Mouse (Mus musculus) frontal cortex, adult (tissue): ENCODE measurements around the gene Iqcf1.

Source experiments
- ATAC-seq: cut with Nextera tagmentation; 2 replicates; pipeline ENCODE4 v1.9.2; 2017; ENCODE audit warnings: mild to moderate bottlenecking, moderate library complexity, mixed read lengths; ENCODE audit not compliant: low TSS enrichment

Iqcf1 gene

DNA sequence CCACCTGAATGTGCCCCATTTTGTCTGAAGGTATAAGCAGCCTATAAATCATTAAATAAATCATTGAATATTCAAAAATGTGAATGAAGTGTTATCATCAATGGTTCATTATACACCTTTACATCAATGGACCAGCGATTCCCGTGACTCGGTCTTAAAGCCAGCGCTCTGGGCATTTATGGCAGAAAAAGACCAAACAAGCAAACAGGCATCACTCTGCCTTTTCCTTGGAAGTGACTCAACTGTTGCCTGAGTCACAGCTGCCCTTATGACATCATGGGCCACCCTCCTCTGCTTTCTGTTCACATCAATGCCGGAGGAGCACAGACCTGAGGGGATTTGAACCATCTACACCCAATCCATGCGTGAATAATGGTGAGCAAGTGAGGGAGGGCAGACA, at the start of gene Iqcf1:
Gene Iqcf1, plus strand, starts transcription at position 301 of the 400 bp plus-strand sequence.
- no peak for ATAC-seq

DNA sequence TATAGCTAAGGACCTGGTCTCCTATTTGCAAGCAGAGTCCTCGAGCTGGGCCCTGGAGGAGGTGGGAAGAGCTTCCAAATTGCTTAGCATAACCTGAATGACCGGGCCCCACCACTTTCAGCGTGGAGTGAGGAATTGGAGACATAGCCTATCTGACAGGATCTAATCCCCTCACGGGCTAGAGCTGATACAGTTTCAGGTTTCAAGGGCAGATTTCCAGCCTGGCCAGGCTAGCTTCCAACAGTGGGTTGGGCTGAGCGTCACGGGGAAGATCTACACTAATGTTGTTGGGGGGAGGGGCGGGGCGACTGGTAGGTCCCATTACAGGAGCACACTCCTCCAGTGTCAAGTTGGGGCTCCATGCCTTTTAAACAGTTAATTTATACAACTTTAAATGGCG, 49.1 kb upstream of the Iqcf1 start:
- ATAC-seq = no peak

DNA sequence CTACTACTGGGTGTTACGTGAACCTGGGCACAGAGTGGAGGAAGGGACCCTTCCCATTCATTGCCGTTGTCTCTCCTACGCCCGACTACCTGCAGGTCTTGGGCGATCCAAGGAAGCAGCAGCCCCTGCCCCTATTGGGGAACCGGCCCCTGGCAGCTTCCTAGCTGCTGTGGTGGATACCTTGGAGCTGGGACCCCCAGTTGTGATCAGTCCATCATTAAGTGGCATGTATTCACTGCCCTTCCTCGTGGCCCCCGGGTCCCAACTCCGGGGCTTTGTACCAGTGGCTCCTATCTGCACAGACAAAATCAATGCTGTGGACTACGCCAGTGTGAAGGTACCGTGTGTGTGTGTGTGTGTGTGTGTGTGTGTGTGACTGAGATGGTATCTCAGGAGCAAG, 48.5 kb upstream of the Iqcf1 start:
- ATAC-seq = no peak

DNA sequence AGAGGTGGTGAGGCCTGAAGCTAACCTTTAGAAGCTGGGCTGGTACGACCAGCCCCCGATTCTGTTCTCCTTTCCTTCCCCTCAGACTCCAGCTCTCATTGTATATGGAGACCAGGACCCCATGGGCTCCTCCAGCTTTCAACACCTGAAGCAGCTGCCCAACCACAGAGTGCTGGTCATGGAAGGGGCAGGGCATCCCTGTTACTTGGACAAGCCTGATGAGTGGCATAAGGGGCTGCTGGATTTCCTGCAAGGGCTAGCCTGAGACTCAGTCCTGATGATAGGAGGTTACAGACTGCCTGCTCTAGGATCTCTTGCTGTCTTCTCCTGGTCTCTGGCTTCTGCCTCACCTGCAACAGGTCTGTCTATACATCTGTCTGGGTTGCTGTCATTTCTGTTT, 47.9 kb upstream of the Iqcf1 start:
- ATAC-seq = no peak

DNA sequence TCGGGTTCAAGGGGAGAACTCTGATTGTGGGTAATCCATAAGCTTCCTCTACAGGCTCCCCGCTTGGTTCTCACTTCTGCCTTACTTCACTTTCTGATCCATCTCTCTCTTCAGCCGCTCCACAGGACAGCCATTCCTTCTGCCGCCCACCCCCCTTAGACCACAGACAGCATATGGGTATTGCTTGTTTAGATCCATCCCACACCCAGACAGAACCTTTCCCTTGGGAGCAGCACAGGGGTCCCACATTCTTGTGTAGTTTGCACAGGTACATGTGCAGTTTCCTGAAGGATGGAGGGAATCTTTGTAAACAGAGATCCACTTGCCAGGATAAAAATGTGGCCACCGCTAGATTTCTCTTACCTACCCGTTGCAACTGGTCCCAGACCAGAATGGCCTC, 47.4 kb upstream of the Iqcf1 start:
- ATAC-seq = no peak

DNA sequence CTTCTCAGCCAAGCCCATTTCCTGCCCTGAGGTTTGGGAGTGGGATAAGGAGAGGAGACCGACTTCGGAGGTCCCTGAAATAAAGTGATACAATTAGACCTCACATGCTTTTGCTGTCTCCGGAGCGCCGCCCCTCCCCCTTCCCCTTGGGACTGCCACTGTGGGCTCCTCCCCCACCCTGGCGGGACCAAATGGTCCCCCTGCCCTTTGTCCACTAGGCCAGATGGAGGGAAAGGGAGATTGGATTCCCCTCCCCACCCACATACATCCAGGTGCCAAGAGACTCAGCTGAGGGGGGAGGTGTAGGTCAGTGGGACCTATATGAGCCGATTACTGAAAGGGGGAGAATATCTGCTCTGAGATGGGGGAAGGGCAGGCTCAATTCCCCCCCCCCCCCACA, 46.9 kb upstream of the Iqcf1 start:
- ATAC-seq = no peak

DNA sequence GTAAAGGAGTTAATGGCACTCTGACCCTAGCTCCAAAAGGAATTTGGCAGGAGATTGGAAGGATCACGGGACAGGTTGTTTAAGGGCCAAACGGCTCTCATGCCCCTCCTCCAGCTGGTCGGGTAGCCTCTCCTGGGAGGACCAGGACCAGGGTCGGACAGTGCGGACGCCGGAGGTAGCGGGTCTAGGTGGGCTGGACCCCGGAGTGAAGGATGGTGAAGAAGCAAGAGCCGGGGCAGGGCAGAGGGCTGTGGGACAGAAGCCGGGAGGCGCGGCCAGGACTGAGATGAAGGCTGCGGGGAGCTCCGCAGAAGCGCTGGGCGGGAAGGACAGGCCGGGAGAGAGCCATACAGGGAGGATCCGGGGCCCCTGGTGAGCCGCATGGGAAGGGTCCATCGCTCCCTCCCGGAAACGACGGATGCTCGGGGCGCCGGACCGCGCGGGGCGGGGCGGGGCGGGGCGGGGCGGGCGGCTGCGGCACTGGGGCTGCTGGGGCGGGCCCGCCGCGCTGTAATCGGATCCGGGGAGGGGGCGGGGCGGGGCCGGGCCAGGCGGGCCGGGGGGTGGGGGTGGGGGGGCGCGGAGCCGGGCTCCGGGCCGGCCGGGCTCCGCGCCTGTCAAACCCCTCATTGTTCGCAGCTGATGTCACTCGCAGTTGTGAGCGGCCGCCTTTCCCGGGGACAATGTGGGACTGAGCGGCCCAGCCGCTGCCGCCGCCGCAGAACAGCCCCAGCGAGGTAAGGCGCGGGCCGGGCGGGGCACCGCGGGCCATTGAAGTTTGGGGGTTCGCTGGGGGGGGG, 46.3 kb upstream of the Iqcf1 start, which contains the start of gene Pcbp4:
Gene Pcbp4, plus strand, starts transcription at position 21 of the 800 bp plus-strand sequence.
- peak; percentile 13; the same call in 1 of the 2 replicates for ATAC-seq

DNA sequence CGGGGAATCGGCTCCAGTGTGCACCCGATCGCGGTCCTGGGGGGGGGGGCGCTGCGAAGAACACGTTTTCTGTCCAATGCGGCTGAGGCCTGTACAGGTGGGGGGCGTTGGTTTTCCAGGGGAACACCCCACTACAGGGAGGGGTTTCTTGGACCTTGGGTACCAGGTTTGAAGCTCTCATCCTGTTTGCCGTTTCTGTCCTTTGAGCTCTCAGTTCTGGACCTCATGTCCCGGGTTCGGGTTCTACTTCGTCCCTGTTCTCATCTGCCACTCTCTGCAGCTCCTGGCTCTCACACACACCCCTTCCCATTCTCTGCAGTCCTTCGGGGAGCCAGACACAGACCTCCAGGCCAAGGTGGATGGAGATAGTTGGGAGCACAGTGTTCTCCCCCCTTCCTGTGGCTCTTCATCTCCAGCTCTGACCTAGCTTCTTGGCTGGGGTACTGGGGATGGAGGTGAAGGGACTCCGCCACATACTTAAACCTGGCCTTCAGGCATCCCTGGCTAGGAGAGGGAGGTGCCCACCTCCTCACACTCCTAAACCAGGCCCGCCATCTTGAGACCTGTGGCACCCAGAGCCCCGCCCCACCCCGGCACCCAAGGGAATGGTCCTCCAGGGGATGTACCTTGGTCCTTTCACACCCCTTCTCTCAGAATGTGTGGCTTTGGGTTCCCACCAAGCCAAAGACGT, 45.6 kb upstream of the Iqcf1 start:
- peak; percentile 5; the same call in 1 of the 2 replicates for ATAC-seq

DNA sequence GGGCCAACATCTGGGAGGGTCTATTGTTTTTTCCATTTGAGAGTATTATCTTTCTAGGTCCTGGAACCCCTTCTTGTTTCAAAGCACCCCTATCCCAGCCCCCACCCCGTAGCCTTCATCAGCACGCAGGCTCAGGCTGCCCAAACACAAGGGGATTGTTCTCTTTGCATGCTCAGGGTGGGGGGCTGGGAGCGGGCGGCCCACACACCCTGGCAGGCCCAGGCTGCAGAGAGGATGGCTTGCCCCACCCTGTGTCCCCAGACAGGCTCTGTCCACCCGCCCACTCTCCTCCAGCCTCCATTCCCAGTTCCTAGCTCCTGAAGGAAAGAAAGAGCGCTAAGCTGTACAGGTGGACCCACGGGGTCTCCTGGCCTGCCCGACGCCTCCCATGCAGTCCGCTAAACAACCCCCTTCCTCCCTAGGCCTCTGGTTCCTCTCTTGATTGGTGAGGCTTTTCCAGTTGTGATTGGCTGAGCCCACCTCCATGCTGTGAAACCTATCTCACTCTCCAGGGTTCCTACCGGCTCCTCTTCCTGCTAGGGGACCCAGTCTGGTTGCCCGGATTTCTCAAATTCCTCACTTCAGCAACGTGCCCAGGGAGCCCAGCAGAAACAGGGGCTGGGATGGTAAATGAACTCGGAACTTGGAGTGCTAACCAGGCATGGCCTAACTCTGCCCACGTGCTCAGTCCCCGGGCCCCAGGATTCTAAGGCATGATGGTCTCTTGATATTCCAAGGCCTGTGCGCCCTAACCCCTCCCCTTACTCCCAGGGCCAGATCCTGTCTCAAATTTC, 44.7 kb upstream of the Iqcf1 start:
- peak; percentile 38 for ATAC-seq

DNA sequence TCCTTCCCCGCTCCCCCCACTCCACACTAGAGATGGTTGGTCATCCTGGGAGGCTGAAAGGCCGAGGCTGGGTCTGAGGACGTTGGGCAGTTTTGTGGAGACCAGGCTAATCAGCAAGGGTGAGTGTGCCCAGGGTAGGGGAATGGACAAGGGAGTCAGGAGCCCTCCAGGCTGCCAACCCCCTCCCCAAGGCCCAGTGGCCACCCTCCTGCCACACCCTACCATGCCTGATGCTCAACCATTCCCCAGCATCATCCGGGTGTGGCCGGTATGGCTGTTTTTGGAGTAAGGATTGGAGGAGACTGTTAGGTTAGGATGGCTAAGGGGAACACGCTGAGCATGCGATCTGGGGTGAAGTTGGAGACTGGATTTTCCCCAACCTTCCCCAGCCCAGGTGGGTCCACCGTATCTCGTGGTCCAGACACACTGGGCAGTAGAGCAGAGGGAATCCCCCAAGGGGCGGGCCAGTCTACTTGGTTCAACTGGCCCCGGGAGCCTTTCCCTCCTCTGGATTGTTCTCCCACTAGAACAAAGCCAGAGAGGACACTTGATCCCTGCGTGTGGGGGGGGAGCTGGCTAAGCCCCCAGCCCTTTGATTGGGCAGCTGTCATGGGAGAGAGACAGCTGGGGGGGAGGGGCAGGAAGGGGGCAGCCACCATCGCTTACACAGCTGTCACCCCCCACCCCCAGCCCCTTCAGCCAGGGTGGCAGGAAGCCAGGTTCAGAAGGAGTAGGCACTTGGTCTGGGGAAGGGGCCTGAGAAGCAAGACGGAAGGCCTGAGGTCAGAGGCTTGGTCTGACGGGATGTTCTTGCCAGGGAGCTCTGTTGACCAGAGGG, 43.2 kb upstream of the Iqcf1 start:
- ATAC-seq = no peak

DNA sequence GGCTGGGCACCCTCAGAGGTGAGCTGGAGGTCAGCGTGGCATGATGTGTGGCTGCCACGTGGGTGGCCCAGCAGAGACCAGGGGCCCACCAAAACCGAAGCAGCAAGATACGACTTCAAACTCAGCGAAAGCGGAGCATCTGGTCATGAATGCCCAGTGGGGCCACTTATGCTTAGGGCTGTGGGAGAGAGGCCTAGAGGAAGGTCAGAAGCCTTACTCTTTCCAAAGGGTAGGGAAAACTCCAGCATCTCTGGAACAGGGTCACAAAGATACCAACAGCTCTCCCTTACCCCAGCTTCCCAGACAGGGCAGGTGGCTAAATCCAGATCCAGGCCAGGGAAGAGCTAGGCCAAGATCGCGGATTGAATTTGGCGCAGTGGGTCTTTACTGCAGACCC, 42.6 kb upstream of the Iqcf1 start:
- ATAC-seq = no peak

DNA sequence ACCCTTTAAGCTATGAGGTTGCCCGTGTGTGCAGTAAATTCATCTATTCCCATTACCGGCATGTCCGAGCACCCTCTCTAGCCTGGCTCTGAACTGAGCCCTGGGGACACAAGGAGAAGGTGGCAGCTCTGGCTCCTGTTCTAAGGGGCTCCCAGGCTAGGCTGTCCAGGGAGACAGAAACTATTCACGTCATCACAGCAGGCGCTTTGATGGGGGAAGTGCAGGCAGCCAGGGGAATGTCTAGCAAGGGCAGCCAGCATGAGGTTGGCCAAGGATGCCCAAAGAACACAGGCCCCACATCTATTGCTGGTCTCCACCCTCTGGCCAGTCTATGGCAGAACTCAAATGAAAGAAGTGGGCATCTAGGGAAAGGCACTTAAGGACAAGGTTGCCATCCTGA, 41.8 kb upstream of the Iqcf1 start:
- no peak for ATAC-seq

DNA sequence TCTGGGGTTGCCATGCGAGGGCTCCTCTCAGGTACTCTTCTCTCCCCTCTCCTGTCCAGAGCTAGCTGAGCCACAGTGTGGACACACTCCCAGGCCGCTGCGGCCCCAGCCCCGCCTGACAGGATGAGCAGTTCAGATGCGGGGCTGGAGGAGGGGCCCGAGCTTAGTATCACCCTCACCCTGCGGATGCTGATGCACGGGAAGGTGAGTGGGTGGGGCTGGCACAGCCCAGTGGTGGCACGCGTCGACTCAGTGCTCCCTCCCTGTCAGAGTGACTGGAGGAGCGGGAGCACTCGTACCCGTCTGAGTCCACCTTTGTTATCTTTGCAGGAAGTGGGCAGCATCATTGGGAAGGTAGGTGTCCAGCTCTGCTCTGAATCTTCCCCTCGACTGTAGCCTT, 39.8 kb upstream of the Iqcf1 start:
- ATAC-seq = no peak

DNA sequence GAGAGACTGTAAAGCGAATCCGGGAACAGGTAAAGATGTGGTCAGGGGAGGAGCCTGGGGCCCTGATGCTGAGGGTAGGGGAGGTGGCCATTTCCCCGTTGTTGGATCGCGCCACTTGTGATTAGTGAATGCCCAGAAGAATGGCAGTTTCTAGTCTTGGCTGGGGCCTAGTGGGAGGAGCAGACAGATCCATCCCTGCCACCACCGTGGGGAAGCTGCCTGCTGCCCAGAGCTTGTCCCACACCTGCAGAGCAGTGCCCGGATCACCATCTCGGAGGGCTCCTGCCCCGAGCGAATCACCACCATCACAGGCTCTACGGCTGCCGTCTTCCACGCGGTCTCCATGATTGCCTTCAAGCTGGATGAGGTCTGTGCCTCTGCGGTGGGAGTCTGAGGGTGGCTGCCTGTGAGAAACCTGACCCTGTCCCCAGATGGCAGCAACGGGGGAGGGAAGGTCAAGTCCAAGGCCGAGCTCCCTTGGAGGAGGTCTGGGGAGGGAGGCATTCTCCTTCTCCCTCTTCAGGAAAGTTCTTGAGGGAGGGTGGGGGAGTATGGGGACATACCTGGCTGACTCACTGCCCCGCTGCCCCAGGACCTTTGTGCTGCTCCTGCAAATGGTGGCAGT, 39.3 kb upstream of the Iqcf1 start:
- ATAC-seq = no peak

DNA sequence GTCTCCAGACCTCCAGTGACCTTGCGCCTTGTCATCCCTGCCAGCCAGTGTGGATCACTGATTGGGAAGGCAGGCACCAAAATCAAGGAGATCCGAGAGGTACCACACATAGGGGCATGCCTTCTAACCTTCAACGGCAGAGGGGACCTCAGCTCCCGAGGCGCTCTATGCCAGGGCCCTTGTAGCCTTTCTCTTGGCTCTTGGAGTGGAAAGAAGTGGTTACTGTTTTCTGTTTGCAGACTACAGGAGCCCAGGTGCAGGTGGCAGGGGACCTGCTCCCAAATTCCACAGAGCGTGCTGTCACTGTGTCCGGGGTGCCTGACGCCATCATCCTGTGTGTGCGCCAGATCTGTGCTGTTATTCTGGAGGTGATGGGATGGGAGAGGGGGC, 38.7 kb upstream of the Iqcf1 start:
- ATAC-seq = no peak

DNA sequence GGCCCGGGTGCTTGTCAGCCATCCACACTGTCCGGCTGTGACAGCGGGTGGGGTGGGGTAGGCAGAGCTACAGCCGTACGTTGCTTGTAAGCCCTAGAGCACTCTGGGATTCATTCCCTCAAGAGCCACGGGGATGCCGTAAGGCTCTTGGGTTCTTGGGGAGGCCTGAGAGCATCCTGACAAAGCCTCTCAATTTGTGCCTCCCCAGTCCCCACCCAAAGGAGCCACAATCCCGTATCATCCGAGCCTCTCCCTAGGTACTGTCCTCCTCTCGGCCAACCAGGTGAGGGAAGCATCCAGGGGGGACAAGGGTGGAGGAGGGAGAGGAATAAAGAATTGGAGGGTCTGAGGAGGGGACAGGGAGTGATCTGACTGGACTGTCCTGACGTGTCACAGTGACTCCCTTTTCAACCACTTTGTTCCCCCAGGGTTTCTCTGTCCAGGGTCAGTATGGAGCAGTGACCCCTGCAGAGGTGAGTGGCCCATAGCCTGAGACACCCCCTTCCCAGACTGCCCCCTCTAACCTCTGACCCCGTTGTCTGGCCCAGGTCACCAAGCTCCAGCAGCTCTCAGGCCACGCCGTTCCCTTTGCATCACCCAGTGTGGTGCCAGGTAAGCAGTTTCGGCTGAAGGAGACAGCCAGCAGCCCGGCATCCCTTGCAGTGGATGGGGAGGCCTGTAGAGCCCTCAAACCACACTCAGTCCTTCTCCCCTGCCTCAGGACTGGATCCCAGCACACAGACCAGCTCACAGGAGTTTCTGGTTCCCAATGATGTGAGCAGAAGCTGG, 37.9 kb upstream of the Iqcf1 start:
- no peak for ATAC-seq

DNA sequence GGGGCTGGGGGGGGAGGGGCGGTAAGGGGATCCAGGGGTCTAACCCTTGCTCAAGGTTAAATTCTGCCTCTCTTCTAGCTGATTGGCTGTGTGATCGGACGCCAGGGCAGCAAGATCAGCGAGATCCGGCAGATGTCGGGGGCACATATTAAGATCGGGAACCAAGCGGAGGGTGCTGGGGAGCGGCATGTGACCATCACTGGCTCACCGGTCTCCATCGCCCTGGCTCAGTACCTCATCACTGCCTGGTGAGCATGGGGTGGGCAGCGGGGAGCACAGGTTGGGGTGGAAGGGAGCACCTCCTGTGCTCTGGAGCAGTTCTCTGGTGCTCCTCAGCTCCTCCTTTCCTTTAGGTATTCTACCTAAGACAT, 37.4 kb upstream of the Iqcf1 start:
- no peak for ATAC-seq

DNA sequence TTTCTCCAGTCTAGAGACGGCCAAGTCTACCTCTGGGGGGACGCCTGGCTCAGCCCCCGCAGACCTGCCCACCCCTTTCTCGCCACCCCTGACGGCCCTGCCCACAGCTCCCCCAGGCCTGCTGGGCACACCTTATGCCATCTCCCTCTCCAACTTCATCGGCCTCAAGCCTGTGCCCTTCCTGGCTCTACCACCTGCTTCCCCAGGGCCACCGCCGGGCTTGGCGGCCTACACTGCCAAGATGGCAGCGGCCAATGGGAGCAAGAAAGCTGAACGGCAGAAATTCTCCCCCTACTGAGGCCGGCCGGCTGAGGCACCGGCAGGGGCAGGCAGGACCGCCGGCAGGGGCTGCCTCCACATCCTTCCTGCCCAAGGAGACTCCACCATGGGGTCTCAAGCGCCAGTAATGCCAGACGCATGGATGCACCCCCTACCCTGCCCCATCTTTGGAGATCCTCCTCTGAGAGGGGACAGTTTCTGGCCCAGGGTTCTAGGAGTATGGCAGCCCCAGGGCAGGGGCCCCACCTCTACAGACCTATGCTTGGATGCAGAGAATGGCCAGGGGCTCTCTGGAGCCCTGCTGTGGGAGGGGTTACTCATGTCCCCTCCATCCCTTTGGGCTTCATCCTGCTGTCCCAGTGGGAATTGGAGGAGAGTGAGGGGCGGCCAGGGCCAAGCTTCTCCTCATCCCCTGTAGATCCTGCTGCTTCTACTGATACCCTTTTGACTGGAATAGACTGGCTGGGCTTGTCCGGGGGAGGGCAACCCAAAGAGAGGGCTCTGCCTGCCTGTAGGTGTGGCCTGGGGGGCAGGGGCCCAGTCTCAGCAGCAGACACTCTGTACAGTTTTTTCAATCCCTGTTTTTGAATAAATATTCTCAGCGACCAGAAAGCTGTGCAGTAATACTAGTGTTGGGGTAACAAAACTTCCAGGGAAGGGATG, 36.4 kb upstream of the Iqcf1 start:
- no peak for ATAC-seq
